Mouse (Mus musculus) heart, adult 2 months (tissue): ENCODE results near the gene C87436.

Experiments
- EP300 ChIP-seq: fragments of 200-500 bp; IDR thresholded peaks from 2 replicates; pipeline ENCODE4 v1.6.1; 2011; ENCODE audit warnings: low read depth, low read length, control low read depth; ENCODE audit not compliant: insufficient read depth
- POLR2A ChIP-seq: fragments of 200-500 bp; IDR thresholded peaks from 2 replicates; pipeline ENCODE4 v1.6.1; 2011; ENCODE audit warnings: mild to moderate bottlenecking, low read depth, low read length, control low read depth; ENCODE audit not compliant: insufficient read depth

DNA sequence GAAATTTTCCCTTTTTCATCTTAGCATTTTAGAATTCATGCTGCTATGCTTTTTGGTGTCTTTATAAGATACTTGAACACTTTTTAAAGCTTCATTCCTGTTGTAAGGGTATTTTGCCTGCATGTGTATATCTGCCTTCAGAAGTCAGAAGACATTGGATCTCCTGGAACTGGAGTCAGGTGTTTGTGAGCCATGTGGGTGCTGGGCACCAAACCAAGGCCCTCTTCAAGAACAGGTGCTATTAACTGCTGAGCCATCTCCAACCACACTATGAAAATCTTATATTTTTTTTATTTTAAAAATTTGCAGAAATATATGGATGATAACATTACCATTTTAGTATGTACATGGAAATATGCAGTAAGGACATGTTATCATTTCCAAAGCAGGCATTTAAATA is 31.9 kb upstream of the C87436 start:
- TF ChIP-seq EP300 (no peak), POLR2A (no peak)
